Mouse (Mus musculus) activated CD4-positive, CD25-positive, alpha-beta regulatory T cell, adult 4 months (primary cell): Measurements from ENCODE around the gene Slc7a1. TPM values are rescaled to one million over a fixed set of nuclear protein-coding genes. Genes with fewer than 3 reads are reported as not detected.

ENCODE experiments used
- ATAC-seq: one replicate; pipeline ENCODE4 v1.8.0; 2017
- polyA plus RNA-seq, 2 experiments: library from polyadenylated mRNA; unstranded; fragments of 100-300 nt; shearing (Covaris generic); gene quantifications; one replicate each; pipeline ENCODE4 v1.2.1; 2017

Gene Slc7a1
- 10 to 100 TPM; 11.9 to 13.0 TPM for polyA plus RNA-seq

DNA sequence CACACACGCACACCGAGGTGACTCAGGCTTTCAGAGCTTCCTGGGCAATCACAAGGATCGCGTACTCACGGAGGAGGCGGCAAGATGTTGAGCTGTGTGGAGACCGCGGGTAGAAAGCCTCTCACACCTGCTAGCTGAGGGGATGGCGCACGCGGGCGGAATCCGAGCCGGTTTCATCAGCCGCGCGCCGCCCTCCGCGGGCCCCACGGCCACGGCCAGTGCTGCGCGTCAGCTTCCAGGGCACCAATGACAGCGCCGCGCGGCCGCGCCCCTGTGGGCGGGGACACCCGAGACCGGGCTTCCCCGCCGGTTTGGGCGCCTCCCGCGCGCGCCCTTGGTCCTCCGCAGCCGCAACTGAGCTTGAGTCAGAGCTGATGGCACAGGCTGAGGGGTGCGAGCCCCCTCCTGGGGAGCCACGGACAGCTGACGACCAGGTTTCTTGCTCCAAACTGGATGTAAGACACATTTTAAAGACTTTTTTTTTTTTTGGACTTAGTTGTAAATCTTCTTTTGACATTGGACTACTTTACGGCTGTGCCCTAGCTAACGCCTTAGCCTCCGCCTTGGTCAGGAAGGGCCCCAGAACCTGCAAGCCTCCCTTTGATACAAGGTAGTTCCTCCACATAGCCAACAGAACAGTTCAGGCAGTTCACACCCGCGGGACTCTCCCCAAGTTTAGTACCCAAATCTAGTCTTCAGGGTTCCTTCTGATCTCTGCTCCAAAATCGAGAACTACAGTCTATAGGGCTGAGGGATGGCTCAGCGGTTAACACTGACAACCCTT, at the start of gene Slc7a1:
TSS of gene Slc7a1 (minus strand) at position 245 of the 784 bp plus-strand sequence.
- ATAC-seq = peak; percentile 76

DNA sequence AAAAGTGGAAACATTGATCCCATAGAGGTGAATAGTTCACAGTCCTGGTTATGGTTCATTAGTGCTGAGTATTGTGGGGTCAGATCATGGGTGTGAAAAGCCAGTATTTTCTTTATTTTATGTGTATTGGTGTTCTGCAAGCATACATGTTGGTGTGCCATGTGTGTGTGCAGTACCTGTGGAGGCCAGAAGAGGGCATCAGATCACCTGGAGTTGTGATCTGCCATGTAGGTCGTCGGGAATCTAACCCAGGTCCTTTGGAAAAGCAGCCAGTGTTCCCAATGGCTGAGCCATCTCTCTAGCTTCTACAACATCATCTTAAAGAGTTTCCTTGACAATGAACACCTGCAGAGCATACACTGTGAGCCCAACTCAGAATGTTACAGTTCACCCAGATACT, 45.3 kb upstream of the Slc7a1 start:
- ATAC-seq = no peak

DNA sequence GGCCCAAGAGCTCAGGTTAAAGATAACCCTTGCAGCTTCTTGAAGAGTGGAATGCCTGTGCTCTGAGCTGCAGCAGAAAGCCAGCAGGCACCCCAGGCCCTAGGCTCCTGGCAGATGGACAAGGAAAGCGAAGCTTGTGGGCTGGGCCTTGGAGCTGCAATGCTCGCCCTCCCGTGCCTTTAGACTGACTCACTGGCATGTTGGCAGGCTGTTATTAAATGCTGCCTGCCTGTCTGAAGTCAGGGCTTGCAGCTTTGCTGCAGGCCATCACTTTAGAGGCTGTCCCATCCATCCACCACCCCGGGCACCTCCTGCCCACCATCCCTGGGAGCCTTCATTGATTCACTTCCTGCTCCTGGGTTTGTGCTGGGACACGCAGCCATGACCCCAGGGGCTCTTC, 44.0 kb upstream of the Slc7a1 start:
- no peak for ATAC-seq

DNA sequence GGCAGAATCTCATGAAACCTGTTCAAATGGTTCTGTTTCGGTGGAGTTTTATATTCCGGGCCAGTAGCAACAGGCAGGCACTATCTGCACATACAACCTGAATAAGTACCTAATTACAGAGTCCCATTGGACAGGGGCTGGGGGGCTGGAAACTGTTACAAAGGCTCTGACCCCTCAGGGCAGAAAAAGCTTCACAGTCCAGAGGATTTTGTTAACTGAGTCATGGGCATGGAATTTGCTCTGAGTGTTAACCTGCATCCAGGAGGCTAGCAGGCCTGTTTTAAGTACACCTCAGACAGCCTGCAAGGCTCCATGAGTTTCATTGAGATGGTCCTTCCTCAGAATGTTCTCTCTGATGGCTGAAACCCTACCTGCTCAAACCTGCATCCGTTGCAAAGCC, 36.0 kb upstream of the Slc7a1 start:
- ATAC-seq = no peak

DNA sequence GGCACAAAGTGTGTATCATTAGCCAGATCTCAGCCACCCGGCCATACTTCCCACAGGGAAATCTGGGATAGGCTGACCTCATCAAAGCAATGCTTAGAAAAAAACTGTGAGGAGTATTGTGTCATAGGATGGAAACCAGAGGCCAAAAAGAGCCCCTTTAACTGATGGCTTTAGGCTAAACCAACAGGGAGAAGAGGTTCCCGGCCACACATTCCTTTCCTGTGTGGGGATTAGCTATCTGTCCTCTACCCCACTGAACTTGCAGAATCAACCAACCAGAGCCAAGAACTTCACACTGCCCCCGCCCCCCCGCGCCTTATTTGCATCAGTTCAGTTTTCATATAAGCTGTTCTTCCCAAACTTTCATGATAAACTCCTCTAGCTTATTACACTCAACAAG, 32.4 kb upstream of the Slc7a1 start:
- ATAC-seq = no peak

DNA sequence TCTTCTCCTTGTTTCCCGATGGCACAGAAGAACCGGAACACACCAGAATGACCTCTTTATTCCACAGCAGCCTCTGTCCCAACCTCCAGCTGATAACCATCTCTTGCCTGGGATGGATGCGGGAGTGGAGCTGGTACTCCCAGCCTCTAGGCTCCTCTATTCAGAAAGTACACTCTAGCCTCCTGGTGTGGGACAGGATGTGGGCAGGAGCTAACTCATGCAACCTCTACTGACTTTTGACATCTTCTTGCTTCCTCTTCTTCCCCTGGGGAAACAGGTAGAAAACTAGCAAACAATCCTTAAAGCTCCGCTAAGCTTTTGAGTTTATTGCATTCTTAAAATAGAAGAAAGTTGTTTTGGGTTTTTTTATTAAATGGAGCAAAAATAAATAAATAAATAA, 29.1 kb upstream of the Slc7a1 start:
- peak; percentile 66 for ATAC-seq

DNA sequence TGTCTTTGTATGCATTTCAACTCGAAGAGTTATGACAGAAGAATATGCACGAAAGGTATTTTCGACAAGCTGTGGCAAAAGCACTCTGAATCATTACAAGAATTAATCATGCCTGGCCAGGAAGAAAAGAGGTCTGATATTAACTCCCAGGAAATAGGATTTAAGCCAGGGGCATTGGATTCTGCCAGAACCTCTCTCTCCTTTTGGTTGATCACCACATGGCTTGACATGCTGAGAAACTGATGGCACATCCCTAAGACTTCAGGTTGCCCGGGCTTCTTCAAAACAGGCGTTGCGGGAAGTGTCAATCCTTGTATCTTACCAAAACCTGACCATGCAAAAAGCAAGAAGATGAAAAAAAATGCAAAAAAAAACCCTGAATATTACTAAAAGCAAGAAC, 25.4 kb upstream of the Slc7a1 start:
- no peak for ATAC-seq

DNA sequence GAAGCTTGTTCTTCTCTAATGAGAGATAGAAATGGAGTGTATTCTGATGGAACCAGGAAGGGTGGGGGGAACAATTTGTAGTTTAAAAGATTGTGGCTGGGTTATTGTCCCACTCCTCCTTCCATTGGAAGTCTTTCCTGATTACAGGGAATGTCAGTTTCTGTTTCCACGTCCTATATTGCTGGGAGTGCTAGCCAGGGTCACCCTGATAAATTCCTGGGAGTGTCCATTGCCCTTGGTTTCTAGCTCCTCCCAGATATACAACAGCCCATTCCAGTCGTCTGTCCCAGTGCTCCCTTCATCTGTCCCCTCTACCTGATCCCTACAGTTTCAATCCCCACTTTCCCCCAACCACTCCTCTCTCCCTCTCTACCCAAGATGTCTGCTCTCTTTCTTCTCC, 21.6 kb upstream of the Slc7a1 start:
- no peak for ATAC-seq

DNA sequence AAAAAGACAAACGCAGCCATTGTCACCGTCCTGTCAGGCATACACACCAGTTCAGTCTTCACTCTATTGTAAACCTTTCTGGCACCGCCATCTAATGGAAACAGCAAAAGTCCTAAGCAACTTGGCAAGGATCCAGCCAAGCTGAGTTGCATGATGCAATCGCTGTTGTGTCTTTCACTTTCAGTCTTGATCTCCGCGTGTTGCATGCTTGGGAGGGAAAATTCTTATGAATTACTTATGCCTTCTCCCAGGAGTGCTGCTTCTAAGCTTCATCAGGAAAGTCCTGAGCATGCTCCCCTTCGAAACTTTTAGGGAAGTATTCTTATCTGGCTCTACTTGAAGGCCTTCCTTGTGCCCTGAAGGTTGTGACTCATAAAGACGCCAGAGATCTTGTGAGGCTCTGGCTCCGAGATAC, 19.4 kb upstream of the Slc7a1 start:
- peak; percentile 80 for ATAC-seq

DNA sequence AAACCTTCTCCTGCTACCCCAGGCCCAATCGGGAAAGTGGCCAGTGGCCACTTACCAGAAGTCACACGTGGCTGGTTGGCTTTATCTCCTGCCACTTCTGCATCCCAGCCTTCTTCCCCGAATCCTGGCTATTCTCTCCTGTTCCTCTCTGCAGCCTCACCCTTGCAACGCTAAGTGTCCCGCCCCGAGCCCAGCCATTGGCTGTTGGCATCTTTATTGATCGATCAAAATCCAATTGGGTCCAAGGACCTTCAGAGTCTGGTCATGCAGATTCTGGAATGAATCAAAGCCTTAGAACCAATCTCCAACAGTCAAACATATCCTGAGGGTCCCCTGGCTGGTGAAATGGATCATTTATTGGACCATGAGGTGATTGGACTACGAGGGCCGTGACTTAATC, 18.7 kb upstream of the Slc7a1 start:
- no peak for ATAC-seq

DNA sequence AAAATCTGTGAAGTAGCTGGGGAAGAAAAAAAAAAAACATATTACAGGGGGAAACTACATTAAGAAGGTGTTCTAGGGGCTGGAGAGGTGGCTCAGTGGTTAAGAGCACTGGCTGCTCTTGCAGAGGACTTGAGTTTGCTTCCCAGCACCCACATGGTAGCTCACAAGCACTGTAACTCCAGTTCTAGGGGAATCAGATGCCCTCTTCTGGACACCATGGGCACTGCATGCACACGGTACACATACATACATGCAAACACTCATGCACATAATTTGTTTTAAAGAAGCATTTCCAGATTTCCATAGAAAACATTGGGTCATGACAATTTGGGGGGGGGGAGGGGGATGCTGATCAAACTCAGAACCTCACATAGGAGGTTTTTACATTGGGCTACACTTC, 18.1 kb upstream of the Slc7a1 start:
- no peak for ATAC-seq

DNA sequence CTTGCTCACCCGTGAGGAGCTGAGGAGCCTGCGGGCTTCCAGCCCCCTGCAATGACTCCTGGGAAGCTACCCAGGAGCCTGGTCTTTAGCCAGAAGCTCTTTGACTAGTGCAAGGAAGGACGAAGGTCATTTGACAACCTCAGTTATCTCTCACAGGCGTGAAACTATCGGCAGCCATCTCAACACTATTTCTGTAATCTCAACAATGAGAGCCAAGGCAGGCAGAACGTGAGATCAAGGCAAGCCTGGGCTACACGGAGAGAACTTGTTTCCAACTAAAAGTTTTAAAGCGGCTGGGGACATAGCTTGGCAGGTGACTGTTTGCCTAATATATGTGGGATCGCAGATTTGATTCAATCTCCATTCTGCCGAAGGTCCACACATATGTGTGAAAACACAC, 16.8 kb upstream of the Slc7a1 start:
- ATAC-seq = no peak

DNA sequence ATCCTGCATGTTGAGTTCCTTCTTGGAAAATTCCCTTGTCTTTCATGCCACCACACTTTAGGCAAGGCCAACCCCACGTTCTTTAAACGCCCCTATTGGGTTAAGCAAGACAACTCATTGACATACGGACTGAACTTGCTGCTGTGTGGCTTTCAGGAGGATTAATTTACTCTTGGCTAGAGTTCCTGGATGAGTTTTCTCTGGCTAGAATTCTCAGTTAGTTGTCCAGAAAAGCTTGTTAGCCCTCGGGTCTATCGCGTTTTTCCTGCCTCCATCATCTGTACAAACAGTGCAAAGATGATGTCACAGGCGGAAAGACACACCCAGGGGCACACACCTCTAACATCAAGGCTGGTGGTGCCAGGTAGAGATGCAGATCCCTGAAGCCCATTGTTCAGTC, 14.5 kb upstream of the Slc7a1 start:
- ATAC-seq = no peak

DNA sequence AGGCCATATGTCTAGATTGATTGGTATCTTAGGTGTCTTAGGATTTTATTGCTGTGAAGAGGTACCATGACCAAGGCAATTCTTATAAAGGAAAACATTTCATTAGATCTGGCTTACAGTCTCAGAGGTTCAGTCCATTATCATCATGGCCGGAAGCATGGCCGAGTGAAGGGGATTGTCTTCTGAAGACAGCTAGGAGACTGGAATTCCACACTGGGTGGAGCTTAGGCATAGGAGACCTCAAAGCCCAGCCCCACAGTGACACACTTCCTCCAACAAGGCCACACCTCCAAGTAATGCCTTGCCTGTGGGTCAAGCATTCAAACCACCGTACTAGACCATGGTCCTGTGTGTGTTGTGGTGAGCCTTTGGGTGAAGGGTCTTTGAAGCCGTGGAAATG, 12.8 kb upstream of the Slc7a1 start:
- ATAC-seq = no peak

DNA sequence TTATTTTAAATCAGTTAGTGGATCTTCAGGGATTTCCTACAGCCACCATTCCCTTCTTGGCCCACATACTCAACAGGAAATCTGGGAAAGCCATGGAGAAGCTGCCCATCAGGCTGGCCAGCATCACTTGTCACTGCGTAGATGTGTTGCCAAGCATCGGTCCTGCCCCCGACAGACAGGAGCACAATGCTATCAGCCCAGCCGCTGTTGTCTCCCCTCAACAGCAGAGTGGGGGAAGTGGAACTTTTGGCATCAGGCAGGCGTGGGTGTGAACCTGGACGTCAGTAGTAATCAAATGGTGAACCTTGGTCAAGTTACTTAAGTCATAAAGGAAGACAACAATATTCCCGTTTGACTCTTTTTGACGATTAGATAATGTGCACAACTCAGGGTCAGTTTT, 9.8 kb upstream of the Slc7a1 start:
- no peak for ATAC-seq

DNA sequence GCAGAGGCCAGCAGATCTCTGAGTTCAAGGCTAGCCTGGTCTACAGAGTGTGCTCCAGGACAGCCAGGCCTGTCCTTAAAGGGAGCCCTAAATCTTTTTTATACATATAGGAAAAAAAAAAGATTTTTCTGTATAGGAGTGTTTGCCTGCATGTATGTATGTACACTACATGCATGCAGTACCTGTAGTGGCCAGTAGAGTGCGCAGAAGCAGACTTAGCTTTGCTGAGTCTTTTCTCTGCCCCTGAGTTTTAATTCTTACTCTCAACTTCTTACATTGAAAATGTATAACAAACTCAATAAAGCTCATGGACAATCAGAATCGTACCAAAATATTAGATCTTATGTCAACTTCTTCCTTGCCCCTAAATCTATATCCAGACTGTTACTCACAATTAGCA, 7.2 kb upstream of the Slc7a1 start:
- ATAC-seq = no peak

DNA sequence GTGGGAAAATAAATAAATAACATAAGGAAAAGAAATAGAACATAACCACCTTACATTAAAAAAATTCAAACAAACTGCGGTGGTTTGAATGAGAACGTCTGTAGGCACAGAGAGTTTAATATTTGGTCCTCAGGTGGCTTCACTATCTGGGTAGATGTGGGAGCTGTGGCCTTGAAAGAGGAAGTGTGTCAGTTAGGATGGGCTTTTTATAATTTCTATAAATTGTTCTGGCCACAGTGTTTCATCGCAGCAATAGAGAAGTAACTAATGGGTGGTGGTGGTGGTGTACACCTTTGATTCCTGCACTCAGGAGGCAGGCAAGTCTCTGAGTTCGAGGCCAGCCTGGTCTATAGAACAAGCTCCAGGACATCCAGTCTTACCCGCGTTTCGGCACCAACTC, 4.8 kb upstream of the Slc7a1 start:
- no peak for ATAC-seq

DNA sequence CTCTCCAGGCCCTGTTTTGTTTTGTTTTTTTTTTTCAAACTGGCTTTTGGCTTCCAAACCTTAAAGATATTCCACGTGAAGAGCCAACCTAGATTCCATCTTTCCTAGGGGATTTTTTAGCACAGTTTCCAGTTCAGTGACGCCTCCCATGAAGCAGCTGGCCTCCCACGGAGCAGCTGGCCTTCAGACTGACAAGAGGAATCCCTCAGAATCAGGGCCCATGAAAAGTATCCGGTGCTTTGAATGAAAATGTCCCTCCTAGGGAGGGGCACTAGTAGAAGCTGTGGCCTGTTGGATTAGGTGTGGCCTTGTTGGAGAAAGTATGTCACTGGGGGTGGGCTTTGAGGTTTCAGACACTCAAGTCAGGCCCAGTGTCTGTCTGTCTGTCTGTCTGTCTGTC, 2.9 kb upstream of the Slc7a1 start:
- ATAC-seq = no peak

DNA sequence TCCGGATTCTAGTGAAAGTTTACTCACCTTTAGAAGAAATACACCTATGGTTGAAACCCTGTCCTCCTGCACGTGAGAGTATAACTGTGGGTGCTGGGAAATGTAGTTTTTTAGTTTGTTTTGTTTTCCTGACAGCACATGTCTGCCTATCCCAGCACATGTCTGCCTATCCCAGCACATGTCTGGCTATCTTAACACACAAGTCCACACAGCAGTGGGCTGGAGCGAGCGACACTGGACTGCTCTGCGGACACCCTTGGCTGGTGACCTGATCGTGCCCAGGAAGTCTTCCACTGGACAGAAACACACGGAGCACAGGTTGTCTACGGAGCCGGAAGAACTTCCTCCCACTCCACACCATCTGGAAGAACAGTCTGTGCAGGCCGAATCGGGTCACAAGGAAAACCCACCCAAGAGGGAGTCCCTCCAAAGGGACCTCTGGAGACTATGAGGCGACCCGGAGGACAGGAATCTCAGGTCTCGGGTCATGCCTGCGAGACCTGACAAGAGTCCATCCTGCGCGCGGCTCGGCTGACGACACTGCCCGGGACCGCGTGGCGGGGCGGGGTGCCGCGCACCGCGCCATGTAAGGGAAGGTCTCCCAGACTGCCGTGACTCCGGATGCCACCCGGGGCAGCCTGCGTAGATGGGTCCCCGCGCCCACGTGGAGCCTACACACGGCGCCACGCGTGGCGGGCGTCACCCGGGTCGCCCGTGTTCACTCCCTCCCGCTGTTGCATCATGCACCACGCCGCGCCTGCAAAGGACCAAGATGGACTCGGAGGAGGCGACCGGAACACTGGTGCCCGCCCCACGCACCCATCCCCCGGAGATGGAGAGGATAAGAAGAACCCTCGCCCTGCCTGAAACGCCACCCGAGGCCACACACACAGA, 691 bp downstream of the Slc7a1 start:
- ATAC-seq = peak; percentile 60

DNA sequence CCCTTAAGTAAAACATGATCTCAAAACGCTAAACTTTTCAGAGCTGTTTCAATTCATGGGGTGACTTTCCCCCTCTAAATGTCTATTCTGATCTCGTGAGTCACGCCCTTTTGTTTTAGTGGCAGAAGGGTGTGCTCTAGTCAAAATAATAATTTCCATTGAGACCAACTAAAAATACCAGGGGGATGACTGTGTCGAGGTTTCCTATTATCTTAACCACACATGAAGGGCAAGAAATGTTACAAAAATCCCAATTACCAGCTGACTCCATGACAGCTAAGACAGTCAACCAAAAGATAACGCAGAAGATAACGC, 1.3 kb downstream of the Slc7a1 start:
- ATAC-seq = peak; percentile 10

DNA sequence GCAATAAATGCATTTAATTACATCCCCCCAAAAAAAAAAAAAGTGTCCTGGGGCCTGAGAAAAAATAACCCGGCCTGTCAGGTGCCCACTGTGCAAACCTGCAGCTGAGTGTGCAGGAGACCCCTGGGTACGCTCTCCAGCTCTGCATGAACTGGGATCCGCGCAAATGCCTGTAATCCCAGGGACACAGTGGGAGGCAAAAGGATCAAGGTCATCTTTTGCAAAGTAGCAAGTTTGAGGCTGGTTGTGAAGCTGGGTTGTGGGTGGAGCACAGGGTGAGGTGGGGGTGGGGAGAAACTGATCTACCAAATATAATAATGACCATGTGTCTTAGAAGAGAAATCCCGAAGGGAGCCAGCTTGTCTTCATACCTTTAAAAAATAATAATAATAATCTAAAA, 1.8 kb downstream of the Slc7a1 start:
- no peak for ATAC-seq

DNA sequence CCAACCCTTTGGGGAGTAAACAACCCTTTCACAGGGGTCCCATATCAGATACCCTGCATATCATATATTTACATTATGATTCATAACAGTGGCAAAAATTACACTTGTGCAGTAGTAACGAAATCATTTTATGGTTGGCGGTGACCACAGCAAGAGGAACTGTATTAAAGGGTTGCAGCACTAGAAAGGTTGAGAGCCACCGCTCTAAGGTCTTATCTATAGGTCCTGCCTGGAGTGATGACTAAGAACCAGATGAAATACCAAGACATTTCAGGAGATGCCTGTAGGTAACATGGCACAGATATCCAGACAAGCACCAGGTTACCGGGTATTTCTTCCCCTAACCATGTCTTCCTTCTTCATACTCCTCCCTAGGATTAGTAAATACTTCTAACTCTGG, 2.3 kb downstream of the Slc7a1 start:
- no peak for ATAC-seq

DNA sequence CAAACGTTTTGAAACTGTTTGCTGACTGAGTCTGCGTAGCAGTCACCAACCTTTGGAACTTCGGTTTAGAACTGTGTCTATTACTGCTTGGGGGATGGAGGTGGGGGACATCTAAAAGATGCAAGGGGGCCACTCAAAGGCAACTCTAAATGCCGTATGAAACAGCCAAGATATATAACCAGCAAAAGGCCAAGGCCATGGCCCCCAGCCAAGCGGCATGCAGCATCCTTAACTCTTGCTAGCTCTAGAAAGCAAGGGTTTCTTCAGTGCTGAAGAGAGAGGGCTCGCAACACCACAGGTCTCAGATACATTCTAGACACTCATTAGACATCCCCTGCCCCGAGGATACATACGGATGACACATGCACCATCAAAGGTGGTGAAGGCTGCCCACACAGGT, 6.4 kb downstream of the Slc7a1 start:
- no peak for ATAC-seq

DNA sequence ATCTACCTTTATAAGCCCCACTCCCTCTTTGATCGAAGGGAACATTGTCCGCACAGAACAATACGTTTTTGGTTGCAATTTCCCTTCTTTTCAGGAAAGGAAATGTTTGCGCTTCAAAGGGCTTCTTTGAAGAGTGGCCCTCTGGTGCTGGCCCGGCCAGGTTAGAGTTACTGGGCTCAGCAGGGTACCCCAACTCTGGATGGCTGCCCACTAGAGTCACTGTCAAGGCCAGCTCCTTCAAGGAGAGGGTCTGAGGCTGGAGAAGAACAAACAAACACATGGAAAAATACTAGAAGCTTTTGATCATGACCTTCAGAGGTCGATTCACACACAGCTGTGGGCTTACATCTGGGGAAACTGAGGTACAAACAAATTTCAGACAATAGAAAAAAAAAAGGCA, 6.9 kb downstream of the Slc7a1 start:
- no peak for ATAC-seq
